Mouse (Mus musculus) liver, adult (tissue): Measurements from ENCODE around the gene Nxf3.

Experiments used
- GATA4 ChIP-seq: IDR thresholded peaks from 2 replicates; pipeline ENCODE4 v1.6.1; 2014; ENCODE audit warnings: mild to moderate bottlenecking, low read length; ENCODE audit not compliant: insufficient replicate concordance

The Nxf3 gene

GRCm38 (mm10) chrX:136030331-136030730 lies 54.7 kb downstream of the Nxf3 start:
- TF ChIP-seq GATA4 = no peak
